Mouse (Mus musculus): ENCODE results near the gene St8sia6.
"Not testable (repeated sequence)": the region's sequence is repeated elsewhere in the genome, so short reads cannot be mapped to it uniquely, and the experiment has no call there.

The St8sia6 gene

GRCm38 (mm10) chr2:13793969-13794363 is at the start of gene St8sia6:
Gene St8sia6 (minus strand): TSS chr2:13794064.
- DNase-seq (ENCODE audit: low spot score in 2 of 2), result no peak

- no peak for DNase-seq (ENCODE audit: low spot score in 2 of 2)
These were observed 42.4 kb upstream of the St8sia6 start for GRCm38 (mm10) chr2:13836310-13836709.

GRCm38 (mm10) chr2:13834989-13835388 is 41.1 kb upstream of the St8sia6 start:
- no peak for DNase-seq (ENCODE audit: low spot score in 2 of 2)

- no peak for DNase-seq (ENCODE audit: low spot score in 2 of 2)
These were observed 22.8 kb upstream of the St8sia6 start for GRCm38 (mm10) chr2:13816645-13817044.

GRCm38 (mm10) chr2:13808593-13808992 is 14.7 kb upstream of the St8sia6 start:
- no peak for DNase-seq (ENCODE audit: low spot score in 2 of 2)

GRCm38 (mm10) chr2:13808008-13808407 is 14.1 kb upstream of the St8sia6 start:
- no peak for DNase-seq (ENCODE audit: low spot score in 2 of 2)

- no peak for DNase-seq (ENCODE audit: low spot score in 2 of 2)
These were observed 12.3 kb upstream of the St8sia6 start for GRCm38 (mm10) chr2:13806120-13806519.

- DNase-seq (ENCODE audit: low spot score in 2 of 2), result no peak
These were observed 6.8 kb upstream of the St8sia6 start for GRCm38 (mm10) chr2:13800639-13801038.

- DNase-seq (ENCODE audit: low spot score in 2 of 2), result no peak
These were observed 582 bp upstream of the St8sia6 start for GRCm38 (mm10) chr2:13794446-13794845.

- peak; percentile 10 to 17 for DNase-seq (ENCODE audit: low spot score in 2 of 2)
These were observed 553 bp downstream of the St8sia6 start for GRCm38 (mm10) chr2:13793054-13793968.

- no peak for DNase-seq (ENCODE audit: low spot score in 2 of 2)
These were observed 1.4 kb downstream of the St8sia6 start for GRCm38 (mm10) chr2:13792256-13793005.

- no peak for DNase-seq (ENCODE audit: low spot score in 2 of 2)
These were observed 2.3 kb downstream of the St8sia6 start for GRCm38 (mm10) chr2:13791598-13791997.

- DNase-seq (ENCODE audit: low spot score in 2 of 2), result no peak
These were observed 4.5 kb downstream of the St8sia6 start for GRCm38 (mm10) chr2:13789365-13789764.

- no peak for DNase-seq (ENCODE audit: low spot score in 2 of 2)
These were observed 7.2 kb downstream of the St8sia6 start for GRCm38 (mm10) chr2:13786577-13787168.

- not testable (repeated sequence) for DNase-seq (ENCODE audit: low spot score in 2 of 2)
These were observed 7.9 kb downstream of the St8sia6 start for GRCm38 (mm10) chr2:13785992-13786391.

GRCm38 (mm10) chr2:13785247-13785646 is 8.6 kb downstream of the St8sia6 start:
- DNase-seq (ENCODE audit: low spot score in 2 of 2), result no peak

- DNase-seq (ENCODE audit: low spot score in 2 of 2), result no peak
These were observed 9.4 kb downstream of the St8sia6 start for GRCm38 (mm10) chr2:13784448-13784847.

GRCm38 (mm10) chr2:13777032-13777431 is 16.8 kb downstream of the St8sia6 start:
- no peak for DNase-seq (ENCODE audit: low spot score in 2 of 2)

GRCm38 (mm10) chr2:13776453-13776852 is 17.4 kb downstream of the St8sia6 start:
- no peak for DNase-seq (ENCODE audit: low spot score in 2 of 2)

- no peak for DNase-seq (ENCODE audit: low spot score in 2 of 2)
These were observed 18.8 kb downstream of the St8sia6 start for GRCm38 (mm10) chr2:13775056-13775455.

- no peak for DNase-seq (ENCODE audit: low spot score in 2 of 2)
These were observed 25.3 kb downstream of the St8sia6 start for GRCm38 (mm10) chr2:13768524-13768923.
